Comparison of ENCODE assay signal across 10 mouse cellular contexts in genomic region chr4:152267748-152268369, GRCm38 (mm10). TPM values are rescaled to one million over a fixed set of nuclear protein-coding genes. Genes with fewer than 3 reads are reported as not detected.
DNase-seq lines count a peak whose midpoint lies in the region; ATAC-seq and TF ChIP-seq lines count a peak whose summit lies in the region.
"Had no signal": no experiment of that assay in that cellular context is flagged by ENCODE, and none has a peak within 500 bp of the region (broad histone marks: within the 10 kb centered on the region; RNA-seq: fewer than 3 reads in every experiment).

No protein-coding gene starts in this region.

- 66% methylated on average over 13 of the region's 13 CpGs for WGBS in hindbrain, embryonic 13.5 days
- 72% methylated on average over 13 of the region's 13 CpGs for WGBS in hindbrain, embryonic 10.5 days
- WGBS in lung, postnatal 0 days, result 44% methylated on average over 13 of the region's 13 CpGs
- 66% methylated on average over 13 of the region's 13 CpGs for WGBS in neural tube, embryonic 15.5 days

- no peak for TF ChIP-seq POLR2A in brain, embryonic 14.5 days (IDR thresholded peaks at IDR 0.05; ENCODE audit: borderline replicate concordance, extremely low read depth, insufficient read depth, insufficient read length, poor library complexity, severe bottlenecking)

- no peak for ATAC-seq in hindbrain, embryonic 13.5 days (ENCODE audit: low FRiP score)
- peak; percentile 16 for ATAC-seq in lung, postnatal 0 days
- no peak for ATAC-seq in neural tube, embryonic 15.5 days (ENCODE audit: low FRiP score)

- H3K4me2 ChIP-seq in hindbrain, embryonic 13.5 days, result no peak overlapping the region
- H3K4me2 ChIP-seq in lung, postnatal 0 days (replicated peaks; ENCODE audit: low read depth, low read length), result no peak overlapping the region
- no peak overlapping the region for H3K4me2 ChIP-seq in neural tube, embryonic 15.5 days

- H3K9me3 ChIP-seq in hindbrain, embryonic 13.5 days, result no peaks in the 10 kb centered on the region
- no peaks in the 10 kb centered on the region for H3K9me3 ChIP-seq in hindbrain, embryonic 10.5 days
- no peaks in the 10 kb centered on the region for H3K9me3 ChIP-seq in lung, postnatal 0 days (ENCODE audit: low read length)
- no peaks in the 10 kb centered on the region for H3K9me3 ChIP-seq in neural tube, embryonic 15.5 days (replicated peaks)

- H3K4me3 ChIP-seq in hindbrain, embryonic 13.5 days, result no peak overlapping the region
- no peak overlapping the region for H3K4me3 ChIP-seq in hindbrain, embryonic 10.5 days
- H3K4me3 ChIP-seq in lung, postnatal 0 days (ENCODE audit: low read depth, low read length), result no peak overlapping the region
- no peak overlapping the region for H3K4me3 ChIP-seq in neural tube, embryonic 15.5 days (replicated peaks)

- 0 out of 2 replicates have a peak overlapping the region, but pooled peaks have one; percentile 12 for H3K27ac ChIP-seq in hindbrain, embryonic 13.5 days
- no peak overlapping the region; the same call in 1 of the 2 replicates for H3K27ac ChIP-seq in hindbrain, embryonic 10.5 days
- no peak overlapping the region for H3K27ac ChIP-seq in lung, postnatal 0 days (ENCODE audit: low read length)
- H3K27ac ChIP-seq in neural tube, embryonic 15.5 days (replicated peaks), result no peak overlapping the region

- H3K4me1 ChIP-seq in hindbrain, embryonic 13.5 days (replicated peaks), result peaks cover 61% of the 10 kb centered on the region
- peaks cover 83% of the 10 kb centered on the region for H3K4me1 ChIP-seq in hindbrain, embryonic 10.5 days (replicated peaks)
- H3K4me1 ChIP-seq in lung, postnatal 0 days (ENCODE audit: insufficient read depth, low read depth, low read length), result peaks cover 4% of the 10 kb centered on the region; the same call in 1 of the 2 replicates
- peaks cover 43% of the 10 kb centered on the region for H3K4me1 ChIP-seq in neural tube, embryonic 15.5 days

- peaks cover 30% of the 10 kb centered on the region for H3K36me3 ChIP-seq in hindbrain, embryonic 13.5 days
- peaks cover 23% of the 10 kb centered on the region for H3K36me3 ChIP-seq in hindbrain, embryonic 10.5 days
- H3K36me3 ChIP-seq in lung, postnatal 0 days (ENCODE audit: insufficient read depth, low read length), result no peaks in the 10 kb centered on the region
- peaks cover 17% of the 10 kb centered on the region; the same call in 1 of the 2 replicates for H3K36me3 ChIP-seq in neural tube, embryonic 15.5 days

- TF ChIP-seq EP300 in lung, postnatal 0 days (IDR thresholded peaks at IDR 0.05), result no peak

- H3K27me3 ChIP-seq in hindbrain, embryonic 13.5 days, result peaks cover 47% of the 10 kb centered on the region
- peaks cover 30% of the 10 kb centered on the region for H3K27me3 ChIP-seq in hindbrain, embryonic 10.5 days (ENCODE audit: insufficient read depth, poor library complexity, severe bottlenecking)
- no peaks in the 10 kb centered on the region for H3K27me3 ChIP-seq in lung, postnatal 0 days (replicated peaks; ENCODE audit: insufficient read depth, low read length)
- no peaks in the 10 kb centered on the region; the same call in 1 of the 2 replicates for H3K27me3 ChIP-seq in neural tube, embryonic 15.5 days (replicated peaks)

- DNase-seq in hindbrain, embryonic 10.5 days (ENCODE audit: low spot score), result no peak
- DNase-seq in brain, embryonic 14.5 days (ENCODE audit: low read depth), result peak; percentile 77
- peak; percentile 48 for DNase-seq in gastrocnemius, postnatal 10 days
- peak; percentile 38 for DNase-seq in lung, postnatal 0 days (ENCODE audit: low spot score)
- no peak for DNase-seq in embryo, embryonic 10.5 days (ENCODE audit: low spot score)
- no peak for DNase-seq in B cell, adult 2 months

- TF ChIP-seq CTCF in brain, embryonic 14.5 days (IDR thresholded peaks at IDR 0.05; ENCODE audit: borderline replicate concordance, extremely low read depth, insufficient read depth, insufficient read length), result no peak
- TF ChIP-seq CTCF in lung, postnatal 0 days (IDR thresholded peaks at IDR 0.05), result no peak

- no peak overlapping the region for H3K9ac ChIP-seq in hindbrain, embryonic 13.5 days
- H3K9ac ChIP-seq in lung, postnatal 0 days (replicated peaks; ENCODE audit: low read depth), result no peak overlapping the region
- no peak overlapping the region for H3K9ac ChIP-seq in neural tube, embryonic 15.5 days (replicated peaks)

RNA-seq across cellular contexts. Expression of gene Gpr153, which starts 6.2 kb away (rescaled TPM):
- polyA plus RNA-seq in hindbrain, embryonic 13.5 days (2015; fragmentation: Nextera tagmentation; extraction: Ambion mirVana), result 9.0 and 9.3 TPM in 2 replicates
- polyA plus RNA-seq in hindbrain, embryonic 10.5 days (2016; fragmentation: Nextera tagmentation; extraction: Ambion mirVana), result 7.0 and 7.9 TPM in 2 replicates
- polyA plus RNA-seq in brain, embryonic 14.5 days (2012; rRNA removed), result 31.2 and 44.3 TPM in 2 replicates
- 10 to 100 TPM; 25.1 to 32.2 TPM for total RNA-seq in gastrocnemius, postnatal 10 days (2021)
- polyA plus RNA-seq in lung, postnatal 0 days (2015; fragmentation: Nextera tagmentation; extraction: Ambion mirVana), result 11.1 and 12.3 TPM in 2 replicates
- polyA plus RNA-seq in neural tube, embryonic 15.5 days (2015; fragmentation: Nextera tagmentation; extraction: Ambion mirVana), result 17.7 and 20.8 TPM in 2 replicates

RNA-seq across cellular contexts. Expression of gene Hes3, which starts 23.6 kb away (rescaled TPM):
- 0.38 and 0.79 TPM in 2 replicates for polyA plus RNA-seq in hindbrain, embryonic 13.5 days (2015; fragmentation: Nextera tagmentation; extraction: Ambion mirVana)
- 9.2 and 17.3 TPM in 2 replicates for polyA plus RNA-seq in hindbrain, embryonic 10.5 days (2016; fragmentation: Nextera tagmentation; extraction: Ambion mirVana)
- 0.37 and 0.88 TPM in 2 replicates for polyA plus RNA-seq in brain, embryonic 14.5 days (2012; rRNA removed)
- total RNA-seq in gastrocnemius, postnatal 10 days (2021), result not detected
- polyA plus RNA-seq in lung, postnatal 0 days (2015; fragmentation: Nextera tagmentation; extraction: Ambion mirVana), result not detected in 2 replicates
- polyA plus RNA-seq in neural tube, embryonic 15.5 days (2015; fragmentation: Nextera tagmentation; extraction: Ambion mirVana), result 0.19 and 0.29 TPM in 2 replicates
- polyA plus RNA-seq: gonadal fat pad, adult 2 months; small intestine, adult 2 months had no signal

RNA-seq across cellular contexts. Expression of gene Icmt, which starts 29.2 kb away (rescaled TPM):
- polyA plus RNA-seq in hindbrain, embryonic 13.5 days (2015; fragmentation: Nextera tagmentation; extraction: Ambion mirVana), result 17.2 and 18.4 TPM in 2 replicates
- polyA plus RNA-seq in hindbrain, embryonic 10.5 days (2016; fragmentation: Nextera tagmentation; extraction: Ambion mirVana), result 22.3 and 29.1 TPM in 2 replicates
- 20.9 and 23.0 TPM in 2 replicates for polyA plus RNA-seq in brain, embryonic 14.5 days (2012; rRNA removed)
- total RNA-seq in gastrocnemius, postnatal 10 days (2021), result 10 to 100 TPM; 17.3 to 19.1 TPM
- 16.9 and 18.9 TPM in 2 replicates for polyA plus RNA-seq in lung, postnatal 0 days (2015; fragmentation: Nextera tagmentation; extraction: Ambion mirVana)
- 20.0 and 21.1 TPM in 2 replicates for polyA plus RNA-seq in neural tube, embryonic 15.5 days (2015; fragmentation: Nextera tagmentation; extraction: Ambion mirVana)

RNA-seq across cellular contexts. Expression of gene Rnf207, which starts 50.9 kb away (rescaled TPM):
- 5.2 and 7.7 TPM in 2 replicates for polyA plus RNA-seq in hindbrain, embryonic 13.5 days (2015; fragmentation: Nextera tagmentation; extraction: Ambion mirVana)
- 3.0 and 3.3 TPM in 2 replicates for polyA plus RNA-seq in hindbrain, embryonic 10.5 days (2016; fragmentation: Nextera tagmentation; extraction: Ambion mirVana)
- 6.9 and 7.1 TPM in 2 replicates for polyA plus RNA-seq in brain, embryonic 14.5 days (2012; rRNA removed)
- total RNA-seq in gastrocnemius, postnatal 10 days (2021), result under 1 TPM in 1 of 2 experiments, not detected in 1; 0.40 TPM
- polyA plus RNA-seq in lung, postnatal 0 days (2015; fragmentation: Nextera tagmentation; extraction: Ambion mirVana), result 0.53 and 0.70 TPM in 2 replicates
- polyA plus RNA-seq in neural tube, embryonic 15.5 days (2015; fragmentation: Nextera tagmentation; extraction: Ambion mirVana), result 7.8 and 12.4 TPM in 2 replicates

RNA-seq across cellular contexts. Expression of gene Rpl22, which starts 57.7 kb away (rescaled TPM):
- 205 and 218 TPM in 2 replicates for polyA plus RNA-seq in hindbrain, embryonic 13.5 days (2015; fragmentation: Nextera tagmentation; extraction: Ambion mirVana)
- polyA plus RNA-seq in hindbrain, embryonic 10.5 days (2016; fragmentation: Nextera tagmentation; extraction: Ambion mirVana), result 276 and 327 TPM in 2 replicates
- 239 and 292 TPM in 2 replicates for polyA plus RNA-seq in brain, embryonic 14.5 days (2012; rRNA removed)
- 100 to 1,000 TPM; 305 to 332 TPM for total RNA-seq in gastrocnemius, postnatal 10 days (2021)
- 265 and 266 TPM in 2 replicates for polyA plus RNA-seq in lung, postnatal 0 days (2015; fragmentation: Nextera tagmentation; extraction: Ambion mirVana)
- polyA plus RNA-seq in neural tube, embryonic 15.5 days (2015; fragmentation: Nextera tagmentation; extraction: Ambion mirVana), result 148 and 190 TPM in 2 replicates

Comparison
In these comparisons a context has a peak if more than half of its experiments do, and no peak if none do; other contexts are left out.
1. DNase-seq: peak in brain, embryonic 14.5 days (single experiment), gastrocnemius, postnatal 10 days (single experiment) and lung, postnatal 0 days (single experiment); none in hindbrain, embryonic 10.5 days (single experiment), embryo, embryonic 10.5 days (single experiment) and B cell, adult 2 months (0 of 2).